Mouse (Mus musculus) heart, embryonic 14.5 days (tissue): ENCODE results near the gene Gm28051. TPM values are rescaled to one million over a fixed set of nuclear protein-coding genes. Genes with fewer than 3 reads are reported as not detected.

Source experiments
- ATAC-seq: fragments of 200-750 bp; cut with Nextera tagmentation; 2 replicates; pipeline ENCODE4 v1.8.0; 2017; ENCODE audit warnings: low read depth, moderate TSS enrichment; ENCODE audit not compliant: insufficient number of reproducible peaks, insufficient read depth, low FRiP score
- H3K27ac ChIP-seq, 2 experiments: fragments of 200-500 bp in 1 of 2; fragments of 300-500 bp in 1 of 2; sonication (generic) in 1 of 2; replicated peaks in 1 of 2; 2 replicates each; pipeline ENCODE4 v1.5.1; 2012 to 2014; ENCODE audit warnings: low read depth in 2 of 2, low read length in 2 of 2, control low read depth in 1 of 2, mild to moderate bottlenecking in 1 of 2, mixed read lengths in 1 of 2; ENCODE audit not compliant: control insufficient read depth in 1 of 2, insufficient read depth in 1 of 2
- H3K27me3 ChIP-seq: fragments of 300-500 bp; sonication (generic); 2 replicates; pipeline ENCODE4 v1.6.1; 2014; ENCODE audit warnings: mild to moderate bottlenecking, low read length, control low read depth; ENCODE audit not compliant: control insufficient read depth, insufficient read depth
- H3K36me3 ChIP-seq: fragments of 300-500 bp; sonication (generic); 2 replicates; pipeline ENCODE4 v1.6.1; 2014; ENCODE audit warnings: mild to moderate bottlenecking, control low read depth, low read length, mixed read lengths; ENCODE audit not compliant: control insufficient read depth, insufficient read depth
- H3K4me1 ChIP-seq, 2 experiments: fragments of 200-500 bp in 1 of 2; fragments of 300-500 bp in 1 of 2; sonication (generic) in 1 of 2; 2 replicates each; pipeline ENCODE4 v1.6.1; 2012 to 2014; ENCODE audit warnings: low read length in 2 of 2, control low read depth in 1 of 2, mixed read lengths in 1 of 2; ENCODE audit not compliant: control insufficient read depth in 2 of 2, insufficient read depth in 2 of 2
- H3K4me2 ChIP-seq: fragments of 300-500 bp; sonication (generic); 2 replicates; pipeline ENCODE4 v1.6.1; 2014; ENCODE audit warnings: mild to moderate bottlenecking, low read length
- H3K4me3 ChIP-seq, 2 experiments: fragments of 200-500 bp in 1 of 2; fragments of 300-500 bp in 1 of 2; sonication (generic) in 1 of 2; 2 replicates each; pipeline ENCODE4 v1.5.1; 2012 to 2014; ENCODE audit warnings: low read length in 2 of 2, mild to moderate bottlenecking in 2 of 2, control low read depth in 1 of 2, low read depth in 1 of 2, moderate library complexity in 1 of 2; ENCODE audit not compliant: control insufficient read depth in 1 of 2, insufficient read depth in 1 of 2
- H3K9ac ChIP-seq: fragments of 300-500 bp; sonication (generic); 2 replicates; pipeline ENCODE4 v1.6.1; 2014; ENCODE audit warnings: mild to moderate bottlenecking, low read length
- H3K9me3 ChIP-seq: fragments of 300-500 bp; sonication (generic); 2 replicates; pipeline ENCODE4 v1.6.1; 2016; ENCODE audit warnings: low read length, control low read depth; ENCODE audit not compliant: control insufficient read depth
- WGBS: fragments of 180-500 bp; shearing (Covaris S2); extraction: QIAGEN DNeasy Blood & Tissue Kit; methylation state at CpG from one replicate; pipeline ENCODE4 v1.1.7; 2014; 5-methylcytosine and 5-hydroxymethylcytosine counted together
- polyA plus RNA-seq: library from polyadenylated mRNA; unstranded; fragments of >200 nt; fragmentation: Nextera tagmentation; extraction: Ambion mirVana; gene quantifications from 2 replicates; pipeline ENCODE4 v1.2.1, GENCODE M21; 2014

The Gm28051 gene
- polyA plus RNA-seq, 1 experiment from 2014 or later: not detected

DNA sequence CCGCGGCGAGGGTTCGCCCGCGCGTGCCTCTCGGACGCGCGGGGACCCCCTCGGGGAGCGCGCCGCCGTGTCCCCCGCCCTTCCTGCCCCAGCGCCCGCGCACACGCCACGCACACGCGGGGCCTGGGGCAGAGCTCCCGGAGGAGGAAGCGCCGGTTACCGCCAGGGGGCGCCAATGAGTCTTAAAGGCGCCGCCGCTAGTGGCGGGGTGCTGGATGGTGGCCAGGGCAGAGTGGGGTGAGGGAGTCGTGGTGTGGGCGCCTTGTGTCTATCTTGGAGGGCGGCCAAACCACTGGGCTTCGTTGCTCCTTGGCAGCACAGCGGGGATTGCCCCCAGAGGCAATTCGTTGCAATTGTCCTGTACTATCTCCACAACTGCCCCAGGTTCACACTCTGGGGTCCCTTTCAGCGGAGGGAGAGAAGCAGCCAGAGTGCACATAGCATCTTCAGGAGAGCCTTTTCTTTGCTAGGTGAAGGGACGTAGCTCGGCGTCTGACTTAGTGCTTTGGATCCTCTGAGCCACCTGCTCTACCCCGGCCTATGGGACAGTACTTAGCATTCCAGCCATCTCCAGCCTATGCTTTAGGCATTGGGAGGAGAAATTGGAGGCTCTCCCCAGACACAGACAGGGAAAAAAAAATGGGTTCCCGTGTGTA lies 52.2 kb downstream of the Gm28051 start:
- H3K27me3 ChIP-seq: peaks cover 7% of the 10 kb centered on the region; the same call in 1 of the 2 replicates
- ATAC-seq: peak; percentile 77
- H3K4me2 ChIP-seq: peak overlapping the region; percentile 96
- H3K9me3 ChIP-seq: no peaks in the 10 kb centered on the region
- H3K27ac ChIP-seq: peak overlapping the region; percentile 49 to 81; a peak in 3 of 4 replicates
- no peaks in the 10 kb centered on the region for H3K36me3 ChIP-seq
- peak overlapping the region; percentile 78 to 82 for H3K4me3 ChIP-seq
- H3K4me1 ChIP-seq: peaks cover 15 to 33% of the 10 kb centered on the region in 2 experiments; a peak in 3 of 4 replicates
- H3K9ac ChIP-seq: peak overlapping the region; percentile 88
- WGBS: 2% methylated on average over 44 of the region's 45 CpGs

DNA sequence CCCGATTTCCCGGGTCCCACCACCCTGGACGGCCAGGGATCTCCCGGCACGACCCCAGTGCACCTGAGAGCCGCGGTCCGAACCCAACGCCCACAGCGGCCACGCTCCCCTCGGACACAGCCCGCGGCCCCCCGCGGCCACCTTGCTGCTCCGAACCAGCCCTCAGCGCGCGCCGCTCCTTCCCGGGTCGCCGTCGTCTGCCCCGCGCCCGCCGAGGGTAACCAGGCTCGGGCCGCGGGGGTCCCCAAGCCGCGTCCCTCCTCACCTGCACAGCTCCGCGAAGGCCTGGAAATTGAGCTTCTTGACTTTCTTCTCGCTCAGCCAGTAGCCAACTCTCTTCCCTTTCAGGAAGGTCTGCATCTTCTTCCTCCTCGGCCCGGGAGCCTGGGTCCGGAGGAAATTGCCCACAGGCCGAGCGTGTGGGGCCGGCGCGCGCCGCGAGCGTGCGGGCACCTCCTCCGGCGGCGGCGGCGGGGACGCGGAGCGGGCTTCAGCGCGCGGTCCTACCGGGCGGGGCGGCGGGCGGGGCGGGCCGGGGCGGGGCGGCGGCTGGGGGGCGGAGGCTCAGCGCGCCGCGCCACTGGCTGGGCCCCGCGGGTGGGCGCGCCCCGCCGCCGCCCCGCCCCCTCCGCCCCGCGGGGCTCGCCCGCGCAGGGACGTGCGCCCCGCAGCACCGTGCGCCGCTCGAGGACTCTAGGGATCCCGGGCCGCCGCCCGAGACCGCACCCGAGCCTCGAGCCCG lies 52.9 kb downstream of the Gm28051 start, which contains the start of gene Itpk1:
TSS of gene Itpk1 (minus strand) at position 474 of the 742 bp plus-strand sequence.
- Histone ChIP-seq H3K9me3 (no peaks in the 10 kb centered on the region), H3K36me3 (no peaks in the 10 kb centered on the region), H3K4me2 (peak within 1 kb of the TSS; percentile 96), H3K4me3 (peak within 1 kb of the TSS; percentile 78 to 82), H3K27ac (peak within 1 kb of the TSS; percentile 49 to 81; a peak in 3 of 4 replicates), H3K4me1 (peaks cover 15 to 33% of the 10 kb centered on the region in 2 experiments; a peak in 3 of 4 replicates), H3K9ac (peak within 1 kb of the TSS; percentile 88), H3K27me3 (peaks cover 7% of the 10 kb centered on the region; the same call in 1 of the 2 replicates)
- ATAC-seq: peak; percentile 86
- under 1% methylated on average over 72 of the region's 105 CpGs for WGBS

DNA sequence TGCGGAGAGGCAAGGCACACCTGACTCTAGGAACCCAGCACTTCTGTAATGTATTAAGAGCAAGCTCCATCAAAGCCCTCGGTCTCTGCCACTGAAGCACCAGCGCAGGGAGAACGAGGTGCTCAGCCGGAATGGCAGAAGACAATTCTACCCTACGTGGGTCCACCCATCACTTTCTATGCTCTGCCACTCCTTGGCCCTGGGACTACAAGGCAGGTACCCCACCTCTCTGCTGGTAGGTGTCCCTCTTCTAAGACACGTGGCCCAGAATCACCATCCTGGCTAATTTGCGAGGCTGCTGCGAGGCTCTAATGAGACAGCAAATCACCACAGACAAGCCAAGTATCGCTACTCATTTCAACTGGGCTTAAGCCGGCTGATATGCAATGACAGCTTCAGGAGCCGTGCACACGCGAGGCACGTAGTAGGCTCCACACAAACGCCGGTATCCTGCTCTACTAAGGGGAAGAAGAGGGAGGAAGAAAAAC lies 53.6 kb downstream of the Gm28051 start:
- Histone ChIP-seq H3K9me3 (no peaks in the 10 kb centered on the region), H3K9ac (peak overlapping the region; percentile 88), H3K4me1 (peaks cover 15 to 33% of the 10 kb centered on the region in 2 experiments; a peak in 3 of 4 replicates), H3K4me2 (peak overlapping the region; percentile 96), H3K4me3 (peak overlapping the region; percentile 72 to 82), H3K27me3 (peaks cover 7% of the 10 kb centered on the region; the same call in 1 of the 2 replicates), H3K27ac (no peak overlapping the region), H3K36me3 (no peaks in the 10 kb centered on the region)
- ATAC-seq: no peak
- 15% methylated on average over 17 of the region's 17 CpGs for WGBS

DNA sequence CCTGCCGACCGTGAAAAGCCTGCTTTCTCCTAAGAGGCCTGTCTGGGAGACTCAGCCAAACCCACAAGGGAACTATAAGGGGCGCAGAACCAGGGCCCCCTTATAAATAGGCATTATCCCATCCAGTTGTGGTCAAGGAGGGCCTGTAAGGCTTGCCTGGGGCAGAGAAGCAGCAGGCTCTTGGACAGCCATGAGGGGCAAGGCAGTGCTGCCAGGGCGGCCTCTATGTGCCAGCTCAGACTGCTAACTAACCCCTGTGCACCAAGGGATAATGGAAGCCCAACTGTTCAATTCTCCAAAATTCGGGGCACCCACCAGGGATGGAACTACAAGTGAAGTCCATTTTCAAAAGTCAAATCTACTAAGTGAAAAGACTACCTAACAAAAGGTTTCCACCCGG lies 54.1 kb downstream of the Gm28051 start:
- Histone ChIP-seq H3K9me3 (no peaks in the 10 kb centered on the region), H3K27me3 (peaks cover 7% of the 10 kb centered on the region; the same call in 1 of the 2 replicates), H3K27ac (no peak overlapping the region), H3K4me3 (peak overlapping the region in 1 of 2 experiments; percentile 82; a peak in 1 of 4 replicates), H3K36me3 (no peaks in the 10 kb centered on the region), H3K9ac (no peak overlapping the region; the same call in 1 of the 2 replicates), H3K4me2 (peak overlapping the region; percentile 96), H3K4me1 (peaks cover 15 to 36% of the 10 kb centered on the region in 2 experiments; a peak in 3 of 4 replicates)
- WGBS: 62% methylated on average over 6 of the region's 6 CpGs
- no peak for ATAC-seq

DNA sequence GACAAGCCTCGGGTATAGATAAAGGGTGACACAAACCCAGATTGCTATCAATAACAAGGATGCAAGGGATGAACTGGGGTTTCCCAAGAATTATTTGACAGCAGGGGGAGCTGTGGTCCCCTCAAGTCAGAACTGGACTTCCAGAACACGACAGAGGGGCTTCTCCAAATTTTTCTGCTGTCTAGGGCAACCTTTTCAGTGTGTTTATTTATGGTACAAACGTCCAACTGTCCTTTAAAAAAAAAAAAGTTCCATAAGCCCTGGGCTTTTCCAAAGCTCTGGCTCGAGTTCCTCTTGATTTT lies 54.5 kb downstream of the Gm28051 start:
- no peak for ATAC-seq
- Histone ChIP-seq H3K4me1 (peaks cover 16 to 37% of the 10 kb centered on the region in 2 experiments; a peak in 3 of 4 replicates), H3K27me3 (peaks cover 7% of the 10 kb centered on the region; the same call in 1 of the 2 replicates), H3K4me2 (peak overlapping the region; percentile 96), H3K9ac (no peak overlapping the region), H3K4me3 (peak overlapping the region in 1 of 2 experiments; percentile 12; a peak in 1 of 4 replicates), H3K36me3 (no peaks in the 10 kb centered on the region), H3K9me3 (no peaks in the 10 kb centered on the region), H3K27ac (no peak overlapping the region)
- WGBS: 14% methylated on average over 4 of the region's 4 CpGs

DNA sequence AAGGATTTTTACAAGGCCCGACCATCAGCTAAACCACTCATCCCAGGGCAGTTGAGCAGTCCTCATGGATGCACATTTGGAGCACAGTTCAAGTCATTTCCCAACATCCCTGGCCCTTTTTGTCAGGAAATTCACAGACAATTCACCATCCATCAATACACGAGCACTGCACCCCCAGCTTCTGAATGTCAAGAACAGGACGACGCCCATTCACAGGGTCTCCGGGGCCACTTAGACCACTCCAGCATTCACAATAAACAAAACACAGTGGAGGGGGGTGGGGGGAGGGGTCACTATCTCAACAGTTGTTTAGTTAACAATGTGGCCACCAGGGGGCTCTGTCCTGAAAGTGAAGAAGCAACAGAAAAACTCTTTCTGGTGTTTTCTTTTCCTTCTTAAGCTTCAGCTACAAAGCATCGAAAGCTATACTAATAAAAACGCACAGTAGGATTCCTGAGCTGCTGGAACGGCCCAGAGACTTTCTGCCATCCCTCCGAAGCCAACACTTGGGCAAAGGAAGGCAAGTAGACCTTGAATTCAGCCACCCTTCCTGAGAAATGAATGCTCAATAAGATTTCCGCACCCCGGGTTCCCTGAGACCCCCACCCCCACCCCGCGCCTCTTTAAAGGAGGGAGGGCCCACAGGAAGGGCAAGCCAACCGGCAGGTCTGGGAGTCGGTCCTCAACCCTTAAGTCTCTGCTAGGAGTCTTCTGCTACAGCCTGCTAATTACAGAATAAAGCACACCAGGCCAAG lies 55.0 kb downstream of the Gm28051 start:
- Histone ChIP-seq H3K4me3 (peak overlapping the region in 1 of 2 experiments; percentile 12; a peak in 2 of 4 replicates), H3K27ac (no peak overlapping the region; a peak in 1 of 4 replicates), H3K9ac (peak overlapping the region; percentile 22; the same call in 1 of the 2 replicates), H3K27me3 (peaks cover 7% of the 10 kb centered on the region; the same call in 1 of the 2 replicates), H3K4me2 (peak overlapping the region; percentile 96), H3K36me3 (no peaks in the 10 kb centered on the region), H3K4me1 (peaks cover 12 to 37% of the 10 kb centered on the region in 2 experiments; a peak in 3 of 4 replicates), H3K9me3 (no peaks in the 10 kb centered on the region)
- 7% methylated on average over 15 of the region's 15 CpGs for WGBS
- no peak for ATAC-seq
